Mouse (Mus musculus) spleen, adult 2 months (tissue): Measurements from ENCODE around the gene Tiam1.

ENCODE experiments used
- CTCF ChIP-seq: fragments of 200-500 bp; IDR thresholded peaks from 2 replicates; pipeline ENCODE4 v1.5.1; 2011; ENCODE audit warnings: mild to moderate bottlenecking, inconsistent platforms; ENCODE audit not compliant: insufficient read depth, insufficient read length, insufficient replicate concordance; ENCODE audit errors: extremely low read depth
- POLR2A ChIP-seq: fragments of 200-500 bp; IDR thresholded peaks from 2 replicates; pipeline ENCODE4 v1.6.1; 2011; ENCODE audit warnings: low read depth, low read length, inconsistent platforms

DNA sequence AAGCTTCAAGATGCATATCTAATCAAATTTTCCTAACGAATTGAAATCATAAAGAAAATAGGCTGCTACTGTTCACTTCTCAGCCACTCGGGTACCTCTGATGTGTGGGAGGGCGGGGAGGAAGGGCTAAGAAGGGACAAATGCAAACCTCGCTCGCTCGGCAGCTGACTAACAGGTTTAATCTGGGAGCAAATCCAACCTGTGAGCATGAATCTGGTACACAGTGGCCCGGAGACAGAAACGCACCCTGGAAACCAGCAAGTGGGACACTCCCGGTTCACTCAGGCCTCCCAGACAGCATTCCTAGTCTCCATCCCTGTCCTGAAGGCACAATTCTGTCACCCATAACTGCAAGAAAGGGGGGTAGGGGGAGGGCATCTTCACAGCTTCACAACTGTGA lies 244.4 kb downstream of the Tiam1 start:
- no peak for TF ChIP-seq CTCF
- no peak for TF ChIP-seq POLR2A
